Mouse (Mus musculus) kidney, adult 10 weeks (tissue): ENCODE data around the gene Atp6v1c2. TPM values are rescaled to one million over a fixed set of nuclear protein-coding genes. Genes with fewer than 3 reads are reported as not detected.

ENCODE experiments used
- polyA plus RNA-seq: library from polyadenylated mRNA; stranded (reverse); fragments of 350-450 nt; fragmentation: Illumina TruSeq; extraction: RNeasy Lipid Tissue Mini Kit (QIAGEN cat#74804); gene quantifications from one replicate; pipeline ENCODE4 v1.2.3, GENCODE M21; 2014; ENCODE audit warnings: low read depth, low replicate concordance

The Atp6v1c2 gene
- 18.1 TPM for polyA plus RNA-seq

GRCm38 (mm10) chr12:17329259-17329658 lies at the start of gene Atp6v1c2:
Atp6v1c2 (minus strand) TSS chr12:17329359.

GRCm38 (mm10) chr12:17348048-17349036 lies 19.2 kb upstream of the Atp6v1c2 start, which contains the start of gene Nol10:
Nol10 (plus strand) TSS chr12:17348458.

GRCm38 (mm10) chr12:17265971-17266672 lies 63.0 kb downstream of the Atp6v1c2 start, which contains the start of gene Pdia6:
Pdia6 (plus strand) TSS chr12:17266545.

Other genes with a start within 250 kb of the Atp6v1c2 start
- gene Kcnf1, start 152.5 kb downstream of the Atp6v1c2 start, polyA plus RNA-seq: 0.85 TPM
- 91.0 TPM for gene Pdia6, start 62.8 kb downstream of the Atp6v1c2 start, polyA plus RNA-seq
- gene Nol10, start 19.1 kb upstream of the Atp6v1c2 start, polyA plus RNA-seq: 15.1 TPM
- 406 TPM for gene Odc1, start 215.4 kb upstream of the Atp6v1c2 start, polyA plus RNA-seq